Comparison of ENCODE assay signal across 15 mouse cellular contexts in genomic region chr10:82652625-82653024, GRCm38 (mm10). TPM values are rescaled to one million over a fixed set of nuclear protein-coding genes. Genes with fewer than 3 reads are reported as not detected.
"Had no signal": no experiment of that assay in that cellular context is flagged by ENCODE, and none has a peak within 500 bp of the region (broad histone marks: within the 10 kb centered on the region; RNA-seq: fewer than 3 reads in every experiment).

No protein-coding gene starts in this region.

- H3K4me1 ChIP-seq: midbrain, embryonic 10.5 days; midbrain, embryonic 12.5 days; neural tube, embryonic 12.5 days; stomach, embryonic 15.5 days had no signal

- H3K27ac ChIP-seq: midbrain, embryonic 10.5 days; midbrain, embryonic 12.5 days; neural tube, embryonic 12.5 days; stomach, embryonic 15.5 days; stomach, postnatal 0 days had no signal

- DNase-seq: lung, adult 18-20 months; lung, embryonic 14.5 days; lung, postnatal 10 days; lung, postnatal 4 days; midbrain, embryonic 14.5 days; right cerebral cortex, postnatal 14 days; thymus, adult 2 months; thymus, postnatal 14 days; thymus, postnatal 36 days had no signal

- H3K27me3 ChIP-seq: midbrain, embryonic 12.5 days; neural tube, embryonic 12.5 days; stomach, embryonic 15.5 days had no signal

- H3K9me3 ChIP-seq: midbrain, embryonic 10.5 days; midbrain, embryonic 12.5 days; neural tube, embryonic 12.5 days; stomach, embryonic 15.5 days had no signal

- H3K9ac ChIP-seq: lung, embryonic 14.5 days; midbrain, embryonic 12.5 days; neural tube, embryonic 12.5 days; stomach, embryonic 15.5 days had no signal

- H3K4me3 ChIP-seq: midbrain, embryonic 10.5 days; midbrain, embryonic 12.5 days; neural tube, embryonic 12.5 days; stomach, embryonic 15.5 days had no signal

RNA-seq across cellular contexts. Expression of gene Glt8d2, which starts 37.8 kb away (rescaled TPM):
- total RNA-seq: megakaryocyte-erythroid progenitor cell, adult 5-6 weeks had no signal
